Mouse (Mus musculus) intestine, postnatal 0 days (tissue): ENCODE measurements around the gene Npm3. TPM values are rescaled to one million over a fixed set of nuclear protein-coding genes. Genes with fewer than 3 reads are reported as not detected.
A peak's percentile ranks its signal among the peaks of the same experiment; 100 is the strongest.

Experiments
- ATAC-seq: fragments of 200-750 bp; cut with Nextera tagmentation; 2 replicates; pipeline ENCODE4 v1.8.0; 2017; ENCODE audit warnings: mild to moderate bottlenecking, moderate TSS enrichment, moderate library complexity
- H3K27ac ChIP-seq: fragments of 300-500 bp; sonication (generic); 2 replicates; pipeline ENCODE4 v1.5.1; 2014; ENCODE audit warnings: mild to moderate bottlenecking, low read depth, low read length, moderate library complexity
- H3K27me3 ChIP-seq: fragments of 300-500 bp; sonication (generic); replicated peaks from 2 replicates; pipeline ENCODE4 v1.6.1; 2014; ENCODE audit warnings: low read length, mixed read lengths; ENCODE audit not compliant: control insufficient read depth, insufficient read depth
- H3K36me3 ChIP-seq: fragments of 300-500 bp; sonication (generic); 2 replicates; pipeline ENCODE4 v1.6.1; 2014; ENCODE audit warnings: mild to moderate bottlenecking, moderate library complexity; ENCODE audit not compliant: control insufficient read depth, insufficient read depth
- H3K4me1 ChIP-seq: fragments of 300-500 bp; sonication (generic); replicated peaks from 2 replicates; pipeline ENCODE4 v1.6.1; 2014; ENCODE audit warnings: antibody characterized with exemption, low read length, mixed read lengths; ENCODE audit not compliant: control insufficient read depth, insufficient read depth
- H3K4me2 ChIP-seq: fragments of 300-500 bp; sonication (generic); replicated peaks from 2 replicates; pipeline ENCODE4 v1.6.1; 2014; ENCODE audit warnings: low read depth, mild to moderate bottlenecking, moderate library complexity
- H3K4me3 ChIP-seq: fragments of 300-500 bp; sonication (generic); 2 replicates; pipeline ENCODE4 v1.5.1; 2014; ENCODE audit warnings: low read depth, low read length
- H3K9ac ChIP-seq: fragments of 300-500 bp; sonication (generic); 2 replicates; pipeline ENCODE4 v1.6.1; 2014; ENCODE audit warnings: mild to moderate bottlenecking, low read depth, low read length
- H3K9me3 ChIP-seq: fragments of 300-500 bp; sonication (generic); 2 replicates; pipeline ENCODE4 v1.6.1; 2016; ENCODE audit warnings: mixed run types; ENCODE audit not compliant: control insufficient read depth
- CTCF ChIP-seq: sonication (generic); IDR thresholded peaks from 2 replicates; pipeline ENCODE4 v1.5.1; 2016; ENCODE audit warnings: low read depth, mild to moderate bottlenecking, control low read depth, antibody characterized with exemption, moderate library complexity
- WGBS: fragments of 180-500 bp; shearing (Covaris S2); extraction: QIAGEN DNeasy Blood & Tissue Kit; methylation state at CpG from one replicate; pipeline ENCODE4 v1.1.7; 2014; 5-methylcytosine and 5-hydroxymethylcytosine counted together
- polyA plus RNA-seq: library from polyadenylated mRNA; unstranded; fragments of >200 nt; fragmentation: Nextera tagmentation; extraction: Ambion mirVana; gene quantifications from 2 replicates; pipeline ENCODE4 v1.2.1, GENCODE M21; 2015

The Npm3 gene
- polyA plus RNA-seq = 8.5 and 9.0 TPM in 2 replicates

DNA sequence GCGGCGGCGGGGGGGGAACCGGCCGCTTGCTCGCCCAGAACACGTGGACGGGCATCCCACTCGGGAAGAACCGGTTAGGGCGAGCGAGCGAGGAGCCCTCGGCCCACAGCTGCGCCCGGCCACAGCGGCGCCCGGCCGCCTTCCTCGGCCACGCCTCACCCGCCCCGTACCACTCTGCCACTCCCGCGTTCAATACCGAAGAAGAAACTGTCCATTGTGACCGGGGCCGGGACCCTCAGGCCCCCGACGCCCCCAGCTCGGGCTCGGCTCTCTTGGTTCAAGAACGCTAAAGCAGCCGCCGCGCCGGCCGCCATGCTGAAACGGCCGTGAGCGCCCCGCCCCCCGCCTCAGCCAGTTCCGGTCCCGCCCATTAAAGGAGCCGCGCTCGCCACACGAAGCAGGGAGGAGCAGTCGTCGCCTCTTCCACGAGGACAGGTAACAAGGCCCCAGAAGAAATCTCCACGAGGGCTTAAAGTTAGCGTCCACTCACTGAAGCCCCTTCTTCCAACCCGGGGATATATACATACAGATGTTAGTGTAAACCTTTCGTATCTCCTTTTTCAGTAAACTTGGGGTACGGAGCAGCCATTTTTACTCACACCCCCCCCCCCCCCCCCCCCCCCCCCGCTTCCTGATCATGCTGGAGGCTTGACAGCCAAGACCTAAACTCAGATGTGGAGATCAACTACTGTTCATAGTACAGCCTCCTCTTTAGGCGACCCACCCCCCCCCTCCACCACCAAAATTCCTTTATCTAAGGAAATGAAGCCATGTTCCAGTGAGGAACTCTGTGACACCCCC is at the start of gene Npm3:
TSS of gene Npm3 (minus strand) at position 349 of the 801 bp plus-strand sequence.
- under 1% methylated on average over 59 of the region's 60 CpGs for whole genome bisulfite sequencing
- TF ChIP-seq CTCF = no peak
- Histone ChIP-seq H3K4me3 (peak within 1 kb of the TSS; percentile 79), H3K9ac (peak within 1 kb of the TSS; percentile 74), H3K27me3 (peaks cover 17% of the 10 kb centered on the region), H3K4me1 (peaks cover 3% of the 10 kb centered on the region; the same call in 1 of the 2 replicates), H3K4me2 (peak within 1 kb of the TSS; percentile 96), H3K27ac (no peak within 1 kb of the TSS), H3K36me3 (peaks cover 25% of the 10 kb centered on the region), H3K9me3 (no peaks in the 10 kb centered on the region)
- peak; percentile 74 for ATAC-seq

DNA sequence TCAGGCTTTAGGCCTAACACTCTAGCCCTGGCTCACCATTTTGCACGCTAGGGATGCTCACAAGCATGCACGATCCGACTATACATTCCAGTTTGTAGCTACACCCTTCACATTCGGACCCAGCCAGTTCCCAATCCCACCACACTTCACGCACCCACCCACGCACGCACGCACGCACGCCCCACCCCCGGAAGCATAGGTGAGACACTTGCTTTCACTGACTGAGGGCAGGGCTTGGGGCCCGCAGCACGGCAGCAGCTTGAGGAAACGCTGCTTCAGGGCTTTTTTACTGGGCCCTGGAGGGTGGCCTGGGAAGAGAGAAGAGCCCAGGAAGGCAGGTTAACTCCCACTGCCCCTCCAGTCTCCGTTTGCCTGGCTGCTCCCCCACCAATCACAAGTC is 47.5 kb upstream of the Npm3 start:
- Histone ChIP-seq H3K27me3 (no peaks in the 10 kb centered on the region), H3K4me2 (no peak overlapping the region), H3K9me3 (no peaks in the 10 kb centered on the region), H3K9ac (no peak overlapping the region), H3K4me1 (0 out of 2 replicates have a peak, but pooled peaks cover 5% of the 10 kb centered on the region), H3K4me3 (no peak overlapping the region), H3K36me3 (no peaks in the 10 kb centered on the region), H3K27ac (no peak overlapping the region)
- TF ChIP-seq CTCF = no peak
- ATAC-seq = no peak
- WGBS = 72% methylated on average over 15 of the region's 15 CpGs

- peak; percentile 25; the same call in 1 of the 2 replicates for ATAC-seq
- Histone ChIP-seq H3K4me2 (peak overlapping the region; percentile 47), H3K9me3 (no peaks in the 10 kb centered on the region), H3K27ac (no peak overlapping the region), H3K36me3 (no peaks in the 10 kb centered on the region), H3K4me1 (0 out of 2 replicates have a peak, but pooled peaks cover 5% of the 10 kb centered on the region), H3K4me3 (no peak overlapping the region), H3K27me3 (no peaks in the 10 kb centered on the region), H3K9ac (no peak overlapping the region)
- no peak for TF ChIP-seq CTCF
- WGBS = 12% methylated on average over 15 of the region's 15 CpGs
Measured at GRCm38 (mm10) chr19:45796061-45796556, 46.7 kb upstream of the Npm3 start.

DNA sequence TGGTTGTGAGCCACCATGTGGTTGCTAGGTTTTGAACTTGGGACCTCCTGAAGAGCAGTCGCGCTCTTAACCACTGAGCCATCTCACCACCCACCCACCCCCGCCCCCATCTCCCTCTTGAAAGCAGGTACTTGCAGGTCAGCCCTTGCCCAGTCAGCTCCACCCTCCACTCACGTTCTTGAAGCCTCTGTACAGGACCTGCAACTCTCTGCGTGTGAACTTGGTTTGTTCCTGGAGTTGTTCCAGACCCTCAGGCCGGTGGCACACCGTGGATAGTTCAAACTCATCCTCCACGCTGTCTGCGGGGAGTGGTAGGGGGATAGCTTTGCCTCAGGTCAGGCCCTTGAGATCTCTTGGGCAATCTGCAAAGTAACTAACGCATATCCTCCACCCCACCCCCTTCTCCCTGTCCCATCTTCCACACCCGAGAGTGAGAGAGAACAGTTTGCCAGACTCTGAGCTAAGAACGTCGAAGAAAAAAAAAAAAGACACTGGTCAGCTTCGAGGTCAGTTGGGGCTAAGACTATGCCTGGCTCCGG is 46.1 kb upstream of the Npm3 start:
- no peaks in the 10 kb centered on the region for H3K27me3 ChIP-seq
- TF ChIP-seq CTCF = no peak
- no peak overlapping the region for H3K9ac ChIP-seq
- H3K4me3 ChIP-seq = no peak overlapping the region
- no peaks in the 10 kb centered on the region for H3K36me3 ChIP-seq
- H3K4me2 ChIP-seq = peak overlapping the region; percentile 47
- no peak for ATAC-seq
- H3K9me3 ChIP-seq = no peaks in the 10 kb centered on the region
- H3K4me1 ChIP-seq = 0 out of 2 replicates have a peak, but pooled peaks cover 5% of the 10 kb centered on the region
- WGBS = 21% methylated on average over 15 of the region's 15 CpGs
- no peak overlapping the region for H3K27ac ChIP-seq

DNA sequence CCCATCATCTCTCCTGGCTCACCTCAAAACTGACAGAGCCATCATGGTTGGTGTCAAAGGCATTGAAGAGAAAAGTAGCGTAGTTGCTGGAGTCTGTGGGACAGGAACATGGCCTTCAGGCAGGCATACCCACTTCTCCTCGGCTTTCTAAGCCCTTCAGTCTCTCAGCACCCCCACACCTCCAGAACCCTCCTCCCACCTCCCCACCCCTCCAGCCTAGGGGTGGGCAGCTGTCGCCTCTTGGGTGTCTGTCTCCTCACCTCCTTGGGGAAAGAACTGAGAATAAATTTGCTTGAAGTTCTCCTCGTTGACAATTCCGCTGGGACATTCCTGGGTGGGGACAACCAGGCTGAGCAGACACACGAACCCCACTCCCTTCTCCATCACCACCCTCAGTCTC is 45.3 kb upstream of the Npm3 start:
- WGBS = 69% methylated on average over 6 of the region's 6 CpGs
- Histone ChIP-seq H3K9me3 (no peaks in the 10 kb centered on the region), H3K4me2 (no peak overlapping the region), H3K4me1 (0 out of 2 replicates have a peak, but pooled peaks cover 5% of the 10 kb centered on the region), H3K27ac (no peak overlapping the region), H3K4me3 (no peak overlapping the region), H3K9ac (no peak overlapping the region), H3K27me3 (no peaks in the 10 kb centered on the region), H3K36me3 (no peaks in the 10 kb centered on the region)
- ATAC-seq = no peak
- no peak for TF ChIP-seq CTCF

GRCm38 (mm10) chr19:45792404-45792803 is 43.0 kb upstream of the Npm3 start:
- Histone ChIP-seq H3K4me1 (0 out of 2 replicates have a peak, but pooled peaks cover 5% of the 10 kb centered on the region), H3K4me3 (no peak overlapping the region), H3K9ac (no peak overlapping the region), H3K27ac (no peak overlapping the region), H3K36me3 (no peaks in the 10 kb centered on the region), H3K4me2 (no peak overlapping the region), H3K27me3 (no peaks in the 10 kb centered on the region), H3K9me3 (no peaks in the 10 kb centered on the region)
- 94% methylated on average over 6 of the region's 6 CpGs for WGBS
- TF ChIP-seq CTCF = no peak
- no peak for ATAC-seq
